Mouse (Mus musculus): ENCODE results near the gene Haus8.

DNA sequence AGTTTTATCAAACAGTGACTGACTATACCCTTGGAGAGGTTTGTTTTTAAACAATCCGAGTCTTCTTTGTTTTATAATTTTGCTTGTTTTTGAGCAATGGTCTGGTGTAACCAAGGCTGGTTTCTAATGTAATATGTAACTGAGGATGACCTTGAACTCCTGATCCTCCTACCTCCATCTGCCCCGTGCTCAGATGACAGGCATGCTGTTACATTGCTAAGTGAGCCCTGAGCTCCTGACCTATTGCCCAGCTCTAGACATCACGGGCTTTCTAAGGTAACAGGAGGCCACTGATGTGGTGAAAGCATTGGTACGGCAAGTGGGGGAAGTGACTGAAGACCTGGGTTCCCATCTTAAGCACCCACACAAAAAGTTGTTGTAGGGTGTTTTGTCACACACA is 35.2 kb upstream of the Haus8 start:
- no peak for TF ChIP-seq POLR2A (IDR thresholded peaks at IDR 0.05; ENCODE audit: low read depth, low read length)
- TF ChIP-seq CTCF (IDR thresholded peaks at IDR 0.05; ENCODE audit: extremely low read depth, insufficient read depth, insufficient read length, insufficient replicate concordance), result no peak
